Mouse (Mus musculus) hindbrain, postnatal 0 days (tissue): Measurements from ENCODE around the gene Ikzf4. TPM values are rescaled to one million over a fixed set of nuclear protein-coding genes. Genes with fewer than 3 reads are reported as not detected.
A peak's percentile ranks its signal among the peaks of the same experiment; 100 is the strongest.
"Not testable (repeated sequence)": the region's sequence is repeated elsewhere in the genome, so short reads cannot be mapped to it uniquely, and the experiment has no call there.

Experiments used
- ATAC-seq: fragments of 200-750 bp; cut with Nextera tagmentation; 2 replicates; pipeline ENCODE4 v1.8.0; 2017; ENCODE audit warnings: mild to moderate bottlenecking, moderate TSS enrichment, moderate library complexity
- DNase-seq: peaks from one replicate; pipeline ENCODE4 v3.0.0-alpha.2; 2015; ENCODE audit warnings: low spot score
- H3K27ac ChIP-seq: fragments of 300-500 bp; sonication (generic); 2 replicates; pipeline ENCODE4 v1.5.1; 2014; ENCODE audit warnings: mild to moderate bottlenecking
- H3K27me3 ChIP-seq: fragments of 300-500 bp; sonication (generic); 2 replicates; pipeline ENCODE4 v1.6.1; 2014; ENCODE audit warnings: low read length, mixed read lengths; ENCODE audit not compliant: insufficient read depth
- H3K36me3 ChIP-seq: fragments of 300-500 bp; sonication (generic); 2 replicates; pipeline ENCODE4 v1.6.1; 2014; ENCODE audit warnings: low read length, mixed read lengths; ENCODE audit not compliant: insufficient read depth
- H3K4me1 ChIP-seq: fragments of 300-500 bp; sonication (generic); 2 replicates; pipeline ENCODE4 v1.6.1; 2014; ENCODE audit warnings: antibody characterized with exemption, low read length, mixed read lengths; ENCODE audit not compliant: insufficient read depth
- H3K4me2 ChIP-seq: fragments of 300-500 bp; sonication (generic); 2 replicates; pipeline ENCODE4 v1.6.1; 2014; ENCODE audit warnings: low read depth, mild to moderate bottlenecking, low read length, moderate library complexity, mixed read lengths
- H3K4me3 ChIP-seq: fragments of 300-500 bp; sonication (generic); 2 replicates; pipeline ENCODE4 v1.5.1; 2014; ENCODE audit warnings: low read length
- H3K9ac ChIP-seq: fragments of 300-500 bp; sonication (generic); replicated peaks from 2 replicates; pipeline ENCODE4 v1.6.1; 2014; ENCODE audit warnings: mild to moderate bottlenecking, low read length, moderate library complexity, mixed read lengths
- H3K9me3 ChIP-seq: fragments of 300-500 bp; sonication (generic); 2 replicates; pipeline ENCODE4 v1.6.1; 2016; ENCODE audit warnings: low read length, mixed read lengths
- CTCF ChIP-seq: IDR thresholded peaks from 2 replicates; pipeline ENCODE4 v1.5.1; 2016; ENCODE audit warnings: antibody characterized with exemption, control low read depth, low read depth
- WGBS: fragments of 180-500 bp; shearing (Covaris S2); extraction: QIAGEN DNeasy Blood & Tissue Kit; methylation state at CpG from one replicate; pipeline ENCODE4 v1.1.7; 2014; 5-methylcytosine and 5-hydroxymethylcytosine counted together
- polyA plus RNA-seq: library from polyadenylated mRNA; unstranded; fragments of >200 nt; fragmentation: Nextera tagmentation; extraction: Ambion mirVana; gene quantifications from 2 replicates; pipeline ENCODE4 v1.2.1, GENCODE M21; 2015
- total RNA-seq: library from RNA; depleted of rRNA; stranded (reverse); fragments of >200 nt; gene quantifications from 2 replicates; pipeline ENCODE4 v1.2.3, GENCODE M21; 2014

Gene Ikzf4
- total and polyA plus RNA-seq, 2 experiments from 2014 or later, result 9.8 to 11.0 TPM

- Histone ChIP-seq H3K27me3 (no peaks in the 10 kb centered on the region), H3K4me3 (no peak overlapping the region), H3K27ac (no peak overlapping the region), H3K4me1 (no peaks in the 10 kb centered on the region), H3K9me3 (no peaks in the 10 kb centered on the region), H3K9ac (no peak overlapping the region), H3K4me2 (no peak overlapping the region), H3K36me3 (peaks cover 6% of the 10 kb centered on the region)
- no peak for DNase-seq
- no peak for ATAC-seq
- TF ChIP-seq CTCF, result peak; percentile 24; the same call in 1 of the 2 replicates
- 82% methylated on average over 3 of the region's 3 CpGs for WGBS
These were observed 23.7 kb downstream of the Ikzf4 start for GRCm38 (mm10) chr10:128621986-128622520.

- no peak for DNase-seq
- H3K36me3 ChIP-seq, result peaks cover 6% of the 10 kb centered on the region
- no peak for ATAC-seq
These were observed 25.6 kb downstream of the Ikzf4 start for GRCm38 (mm10) chr10:128620241-128620640.

GRCm38 (mm10) chr10:128619148-128619547 lies 26.6 kb downstream of the Ikzf4 start:
- H3K9me3 ChIP-seq, H3K9ac ChIP-seq, H3K4me3 ChIP-seq, H3K27ac ChIP-seq, H3K4me1 ChIP-seq, ATAC-seq, H3K36me3 ChIP-seq, H3K4me2 ChIP-seq, H3K27me3 ChIP-seq, DNase-seq: not testable (repeated sequence)
- 87% methylated on average over 5 of the region's 5 CpGs for WGBS

More at GRCm38 (mm10) chr10:128620241-128620640, 25.6 kb downstream of the Ikzf4 start:
- H3K27me3 ChIP-seq, result no peaks in the 10 kb centered on the region
- no peak overlapping the region for H3K27ac ChIP-seq
- H3K4me1 ChIP-seq, result no peaks in the 10 kb centered on the region
- no peak overlapping the region for H3K4me2 ChIP-seq
- H3K9ac ChIP-seq, result no peak overlapping the region
- H3K9me3 ChIP-seq, result no peaks in the 10 kb centered on the region
- no peak for TF ChIP-seq CTCF
- H3K4me3 ChIP-seq, result no peak overlapping the region

- H3K9me3 ChIP-seq, result no peaks in the 10 kb centered on the region
These were observed 27.2 kb downstream of the Ikzf4 start for GRCm38 (mm10) chr10:128618570-128618969.

GRCm38 (mm10) chr10:128615798-128616448 lies 29.9 kb downstream of the Ikzf4 start:
- not testable (repeated sequence) for H3K27me3 ChIP-seq, H3K27ac ChIP-seq, H3K36me3 ChIP-seq, H3K9ac ChIP-seq, ATAC-seq, H3K4me3 ChIP-seq, DNase-seq, H3K4me1 ChIP-seq, H3K9me3 ChIP-seq, H3K4me2 ChIP-seq
- 88% methylated on average over 6 of the region's 7 CpGs for WGBS

More at GRCm38 (mm10) chr10:128618570-128618969, 27.2 kb downstream of the Ikzf4 start:
- DNase-seq (no peak), ATAC-seq (no peak)
- no peak overlapping the region for H3K4me3 ChIP-seq
- H3K4me1 ChIP-seq, result no peaks in the 10 kb centered on the region
- no peak overlapping the region for H3K27ac ChIP-seq
- H3K4me2 ChIP-seq, result no peak overlapping the region
- no peak overlapping the region for H3K9ac ChIP-seq
- H3K27me3 ChIP-seq, result no peaks in the 10 kb centered on the region
- no peaks in the 10 kb centered on the region for H3K36me3 ChIP-seq
- no peak for TF ChIP-seq CTCF
- WGBS, result 83% methylated on average over 1 of the region's 1 CpGs

- TF ChIP-seq CTCF, result 0 out of 2 replicates have a peak, but pooled peaks have one; percentile 13
- DNase-seq (no peak), ATAC-seq (no peak)
- Histone ChIP-seq H3K9me3 (no peaks in the 10 kb centered on the region), H3K36me3 (no peaks in the 10 kb centered on the region), H3K27me3 (no peaks in the 10 kb centered on the region), H3K9ac (no peak overlapping the region), H3K4me1 (no peaks in the 10 kb centered on the region), H3K4me3 (no peak overlapping the region), H3K4me2 (no peak overlapping the region), H3K27ac (no peak overlapping the region)
- WGBS, result 57% methylated on average over 3 of the region's 3 CpGs
These were observed 30.9 kb downstream of the Ikzf4 start for GRCm38 (mm10) chr10:128614934-128615333.

GRCm38 (mm10) chr10:128613820-128614219 lies 32.0 kb downstream of the Ikzf4 start:
- WGBS, result 70% methylated on average over 4 of the region's 4 CpGs

More at GRCm38 (mm10) chr10:128613820-128614219, 32.0 kb downstream of the Ikzf4 start:
- H3K27ac ChIP-seq, H3K36me3 ChIP-seq, H3K9ac ChIP-seq, H3K4me2 ChIP-seq, H3K4me3 ChIP-seq, H3K4me1 ChIP-seq, ATAC-seq, H3K9me3 ChIP-seq, DNase-seq, H3K27me3 ChIP-seq: not testable (repeated sequence)
